Mouse (Mus musculus) embryonic facial prominence, embryonic 13.5 days (tissue): ENCODE results near the gene Eef2kmt. TPM values are rescaled to one million over a fixed set of nuclear protein-coding genes. Genes with fewer than 3 reads are reported as not detected.
"Not testable (repeated sequence)": the region's sequence is repeated elsewhere in the genome, so short reads cannot be mapped to it uniquely, and the experiment has no call there.

ENCODE experiments used
- ATAC-seq: fragments of 200-750 bp; cut with Nextera tagmentation; 2 replicates; pipeline ENCODE4 v1.8.0; 2017; ENCODE audit warnings: low read depth; ENCODE audit not compliant: insufficient number of reproducible peaks, insufficient read depth, low FRiP score, low TSS enrichment
- H3K27ac ChIP-seq: fragments of 300-500 bp; sonication (generic); 2 replicates; pipeline ENCODE4 v1.5.1; 2015; ENCODE audit warnings: moderate library complexity, mild to moderate bottlenecking, inconsistent platforms
- H3K27me3 ChIP-seq: fragments of 300-500 bp; sonication (generic); 2 replicates; pipeline ENCODE4 v1.6.1; 2015; ENCODE audit warnings: mild to moderate bottlenecking, inconsistent platforms
- H3K36me3 ChIP-seq: fragments of 300-500 bp; sonication (generic); 2 replicates; pipeline ENCODE4 v1.6.1; 2015; ENCODE audit warnings: mild to moderate bottlenecking, inconsistent platforms
- H3K4me1 ChIP-seq: fragments of 300-500 bp; sonication (generic); 2 replicates; pipeline ENCODE4 v1.6.1; 2015; ENCODE audit warnings: inconsistent platforms
- H3K4me2 ChIP-seq: fragments of 300-500 bp; sonication (generic); 2 replicates; pipeline ENCODE4 v1.6.1; 2015; ENCODE audit warnings: moderate library complexity, mild to moderate bottlenecking, inconsistent platforms
- H3K4me3 ChIP-seq: fragments of 300-500 bp; sonication (generic); 2 replicates; pipeline ENCODE4 v1.5.1; 2015; ENCODE audit warnings: mild to moderate bottlenecking, inconsistent platforms
- H3K9ac ChIP-seq: fragments of 300-500 bp; sonication (generic); 2 replicates; pipeline ENCODE4 v1.6.1; 2015; ENCODE audit warnings: mild to moderate bottlenecking, inconsistent platforms
- H3K9me3 ChIP-seq: fragments of 300-500 bp; sonication (generic); 2 replicates; pipeline ENCODE4 v1.6.1; 2016; ENCODE audit warnings: inconsistent platforms
- WGBS: fragments of 180-500 bp; shearing (Covaris S2); methylation state at CpG from one replicate; pipeline ENCODE4 v1.1.7; 2015; ENCODE audit warnings: mixed read lengths; 5-methylcytosine and 5-hydroxymethylcytosine counted together
- polyA plus RNA-seq: library from polyadenylated mRNA; unstranded; fragments of >200 nt; fragmentation: Nextera tagmentation; extraction: Ambion mirVana; gene quantifications from 2 replicates; pipeline ENCODE4 v1.2.1, GENCODE M21; 2015

The Eef2kmt gene
- polyA plus RNA-seq, 1 experiment from 2014 or later = 20.3 TPM

GRCm38 (mm10) chr16:5252260-5252659, 3.5 kb downstream of the Eef2kmt start:
- no peak for ATAC-seq

GRCm38 (mm10) chr16:5250891-5251290, 4.9 kb downstream of the Eef2kmt start:
- no peaks in the 10 kb centered on the region for H3K27me3 ChIP-seq
- H3K27ac ChIP-seq = no peak overlapping the region
- WGBS = 89% methylated on average over 3 of the region's 3 CpGs
- no peak for ATAC-seq
- H3K9me3 ChIP-seq = no peaks in the 10 kb centered on the region
- H3K4me2 ChIP-seq = no peak overlapping the region
- no peak overlapping the region for H3K4me3 ChIP-seq
- peaks cover 11% of the 10 kb centered on the region for H3K4me1 ChIP-seq
- H3K36me3 ChIP-seq = peaks cover 54% of the 10 kb centered on the region
- H3K9ac ChIP-seq = no peak overlapping the region

More at GRCm38 (mm10) chr16:5252260-5252659, 3.5 kb downstream of the Eef2kmt start:
- H3K4me1 ChIP-seq = peaks cover 11% of the 10 kb centered on the region
- no peak overlapping the region for H3K4me2 ChIP-seq
- H3K9me3 ChIP-seq = no peaks in the 10 kb centered on the region
- no peak overlapping the region for H3K9ac ChIP-seq
- WGBS = 87% methylated on average over 2 of the region's 2 CpGs
- H3K36me3 ChIP-seq = peaks cover 44% of the 10 kb centered on the region
- H3K27ac ChIP-seq = no peak overlapping the region
- H3K27me3 ChIP-seq = no peaks in the 10 kb centered on the region
- H3K4me3 ChIP-seq = no peak overlapping the region

- Histone ChIP-seq H3K4me1 (no peaks in the 10 kb centered on the region), H3K27ac (no peak overlapping the region), H3K9me3 (no peaks in the 10 kb centered on the region), H3K4me2 (no peak overlapping the region), H3K9ac (no peak overlapping the region), H3K27me3 (no peaks in the 10 kb centered on the region), H3K4me3 (no peak overlapping the region), H3K36me3 (peaks cover 90% of the 10 kb centered on the region)
- 38% methylated on average over 7 of the region's 7 CpGs for WGBS
- no peak for ATAC-seq
Observed at GRCm38 (mm10) chr16:5244411-5244810, 11.4 kb downstream of the Eef2kmt start.

- H3K4me3 ChIP-seq = no peak overlapping the region
- H3K4me1 ChIP-seq = no peaks in the 10 kb centered on the region
- H3K27me3 ChIP-seq = no peaks in the 10 kb centered on the region
- no peak for ATAC-seq
- H3K9me3 ChIP-seq = no peaks in the 10 kb centered on the region
- WGBS = 91% methylated on average over 6 of the region's 6 CpGs
- H3K9ac ChIP-seq = no peak overlapping the region
- H3K4me2 ChIP-seq = no peak overlapping the region
- no peak overlapping the region for H3K27ac ChIP-seq
- H3K36me3 ChIP-seq = peaks cover 87% of the 10 kb centered on the region
Observed at GRCm38 (mm10) chr16:5242882-5243281, 12.9 kb downstream of the Eef2kmt start.

GRCm38 (mm10) chr16:5242355-5242754, 13.4 kb downstream of the Eef2kmt start:
- Histone ChIP-seq H3K27ac (no peak overlapping the region), H3K4me3 (no peak overlapping the region), H3K9me3 (no peaks in the 10 kb centered on the region), H3K4me2 (no peak overlapping the region), H3K27me3 (no peaks in the 10 kb centered on the region), H3K36me3 (peaks cover 81% of the 10 kb centered on the region), H3K9ac (no peak overlapping the region), H3K4me1 (no peaks in the 10 kb centered on the region)
- ATAC-seq = no peak
- WGBS = 87% methylated on average over 4 of the region's 4 CpGs

GRCm38 (mm10) chr16:5233418-5234313, 22.1 kb downstream of the Eef2kmt start, which contains the start of gene Alg1:
TSS of gene Alg1 (plus strand) at chr16:5233621.
- no peak within 1 kb of the TSS for H3K27ac ChIP-seq
- peaks cover 12% of the 10 kb centered on the region; the same call in 1 of the 2 replicates for H3K36me3 ChIP-seq
- no peaks in the 10 kb centered on the region for H3K27me3 ChIP-seq
- H3K9me3 ChIP-seq = no peaks in the 10 kb centered on the region; the same call in 1 of the 2 replicates
- 3% methylated on average over 47 of the region's 47 CpGs for WGBS
- H3K9ac ChIP-seq = peak within 1 kb of the TSS; percentile 87
- ATAC-seq = peak; percentile 96
- H3K4me3 ChIP-seq = peak within 1 kb of the TSS; percentile 88
- peaks cover 12% of the 10 kb centered on the region for H3K4me1 ChIP-seq
- peak within 1 kb of the TSS; percentile 90 for H3K4me2 ChIP-seq

GRCm38 (mm10) chr16:5232982-5233381, 22.8 kb downstream of the Eef2kmt start:
- Histone ChIP-seq H3K4me3 (peak overlapping the region; percentile 88), H3K9ac (no peak overlapping the region), H3K4me1 (peaks cover 12% of the 10 kb centered on the region), H3K27ac (no peak overlapping the region), H3K4me2 (peak overlapping the region; percentile 19), H3K27me3 (no peaks in the 10 kb centered on the region), H3K9me3 (no peaks in the 10 kb centered on the region; the same call in 1 of the 2 replicates), H3K36me3 (peaks cover 6% of the 10 kb centered on the region; the same call in 1 of the 2 replicates)
- WGBS = 74% methylated on average over 4 of the region's 4 CpGs
- ATAC-seq = no peak

- H3K27me3 ChIP-seq, H3K4me2 ChIP-seq, H3K9ac ChIP-seq, H3K4me3 ChIP-seq, H3K36me3 ChIP-seq, ATAC-seq, H3K27ac ChIP-seq, H3K9me3 ChIP-seq, H3K4me1 ChIP-seq: not testable (repeated sequence)
- WGBS = 75% methylated on average over 3 of the region's 3 CpGs
Observed at GRCm38 (mm10) chr16:5228103-5228502, 27.7 kb downstream of the Eef2kmt start.

- ATAC-seq, H3K4me3 ChIP-seq, H3K4me2 ChIP-seq, H3K36me3 ChIP-seq, H3K27ac ChIP-seq, H3K27me3 ChIP-seq, H3K4me1 ChIP-seq, H3K9me3 ChIP-seq, H3K9ac ChIP-seq: not testable (repeated sequence)
- 84% methylated on average over 19 of the region's 19 CpGs for WGBS
Observed at GRCm38 (mm10) chr16:5227501-5227900, 28.3 kb downstream of the Eef2kmt start.

- H3K9me3 ChIP-seq, ATAC-seq, H3K9ac ChIP-seq, H3K36me3 ChIP-seq, H3K27ac ChIP-seq, H3K4me3 ChIP-seq, H3K4me1 ChIP-seq, H3K4me2 ChIP-seq, H3K27me3 ChIP-seq: not testable (repeated sequence)
- 4% methylated on average over 1 of the region's 1 CpGs for WGBS
Observed at GRCm38 (mm10) chr16:5226534-5226933, 29.2 kb downstream of the Eef2kmt start.

GRCm38 (mm10) chr16:5222140-5222539, 33.6 kb downstream of the Eef2kmt start, which contains the start of gene AU021092:
TSS of gene AU021092 (minus strand) at chr16:5222299.
- Histone ChIP-seq H3K4me1 (no peaks in the 10 kb centered on the region), H3K4me3 (no peak within 1 kb of the TSS), H3K27me3 (peaks cover 12% of the 10 kb centered on the region; the same call in 1 of the 2 replicates), H3K27ac (no peak within 1 kb of the TSS), H3K4me2 (no peak within 1 kb of the TSS), H3K36me3 (no peaks in the 10 kb centered on the region), H3K9ac (no peak within 1 kb of the TSS), H3K9me3 (no peaks in the 10 kb centered on the region)
- WGBS = 66% methylated on average over 6 of the region's 6 CpGs
- ATAC-seq = no peak

GRCm38 (mm10) chr16:5221403-5221802, 34.4 kb downstream of the Eef2kmt start:
- WGBS = 71% methylated on average over 4 of the region's 4 CpGs
- ATAC-seq = no peak
- no peak overlapping the region for H3K4me3 ChIP-seq
- H3K36me3 ChIP-seq = no peaks in the 10 kb centered on the region
- H3K27ac ChIP-seq = no peak overlapping the region
- H3K9me3 ChIP-seq = no peaks in the 10 kb centered on the region
- no peak overlapping the region for H3K4me2 ChIP-seq
- no peak overlapping the region for H3K9ac ChIP-seq
- no peaks in the 10 kb centered on the region for H3K4me1 ChIP-seq
- H3K27me3 ChIP-seq = peaks cover 13% of the 10 kb centered on the region; the same call in 1 of the 2 replicates
